In the genomic region with DNA sequence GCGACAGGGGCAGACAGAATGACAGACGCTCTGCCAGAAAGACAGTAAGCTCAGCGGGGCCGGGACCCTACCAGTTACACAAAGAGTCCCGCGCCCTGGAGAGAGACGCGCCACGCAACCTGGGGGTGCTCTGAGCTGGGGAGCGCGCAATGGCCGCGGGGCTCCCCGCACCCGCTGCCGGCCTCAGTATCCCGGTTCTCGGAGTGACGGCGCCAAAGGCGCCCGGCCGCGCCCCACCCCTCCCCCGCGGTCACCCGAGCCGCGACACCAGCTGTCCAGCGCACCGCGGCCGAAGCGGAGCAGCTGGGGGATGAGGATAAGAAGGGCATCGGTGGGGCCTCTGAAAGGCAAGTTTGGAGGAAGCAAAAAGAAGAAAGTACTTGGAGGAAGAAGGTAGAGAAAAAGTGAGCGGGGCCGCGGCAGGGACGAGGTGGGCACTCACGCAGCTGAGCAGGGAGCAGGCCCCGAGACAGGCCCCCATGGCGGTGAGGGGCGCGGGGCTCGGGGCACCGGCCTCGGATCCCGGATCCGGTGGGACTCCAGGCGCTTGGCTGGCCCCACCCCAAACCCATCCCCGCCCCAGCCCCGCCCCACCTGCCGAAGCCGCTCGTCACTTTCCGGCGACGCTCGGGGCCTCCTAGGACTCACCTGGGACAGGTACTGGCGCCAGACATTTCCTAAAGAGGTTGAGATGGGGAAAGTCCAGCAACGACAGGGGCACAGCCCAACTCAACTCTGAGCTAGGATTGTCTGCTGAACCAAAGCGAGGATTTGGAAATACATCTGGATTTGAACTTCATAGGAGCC, we compare ENCODE assay signal across 9 mouse cellular contexts. TPM values are rescaled to one million over a fixed set of nuclear protein-coding genes. Genes with fewer than 3 reads are reported as not detected.
DNase-seq lines count a peak whose midpoint lies in the region; ATAC-seq and TF ChIP-seq lines count a peak whose summit lies in the region.
"Had no signal": no experiment of that assay in that cellular context is flagged by ENCODE, and none has a peak within 500 bp of the region (broad histone marks: within the 10 kb centered on the region; RNA-seq: fewer than 3 reads in every experiment).

No protein-coding gene starts in this region.

- H3ac ChIP-seq in myocyte (ENCODE audit: control insufficient read depth, insufficient read length): peak overlapping the region; percentile 15

- peak overlapping the region; percentile 94 for H3K4me2 ChIP-seq in heart, embryonic 13.5 days
- H3K4me2 ChIP-seq in limb, embryonic 14.5 days (replicated peaks; ENCODE audit: low read depth, low read length, severe bottlenecking): peak overlapping the region; percentile 76
- H3K4me2 ChIP-seq in myocyte (ENCODE audit: low read depth): peak overlapping the region; percentile 88

- H3K4me1 ChIP-seq in heart, embryonic 13.5 days: peaks cover 23% of the 10 kb centered on the region
- H3K4me1 ChIP-seq in hindbrain, embryonic 10.5 days (replicated peaks): peaks cover 46% of the 10 kb centered on the region
- peaks cover 10% of the 10 kb centered on the region; the same call in 1 of the 2 replicates for H3K4me1 ChIP-seq in limb, embryonic 14.5 days (ENCODE audit: control insufficient read depth, insufficient read depth, low read length)

- H3K9ac ChIP-seq in heart, embryonic 13.5 days: peak overlapping the region; percentile 83
- H3K9ac ChIP-seq in limb, embryonic 14.5 days (ENCODE audit: low read depth, low read length, severe bottlenecking): peak overlapping the region; percentile 90

- WGBS in heart, embryonic 13.5 days: 1% methylated on average over 62 of the region's 62 CpGs
- 1% methylated on average over 62 of the region's 62 CpGs for WGBS in hindbrain, embryonic 10.5 days
- WGBS in limb, embryonic 14.5 days: under 1% methylated on average over 61 of the region's 62 CpGs

- peaks cover 4% of the 10 kb centered on the region for H3K79me2 ChIP-seq in myocyte (ENCODE audit: control insufficient read depth, insufficient read depth)

- H3K36me3 ChIP-seq in heart, embryonic 13.5 days: no peaks in the 10 kb centered on the region
- 0 out of 2 replicates have a peak, but pooled peaks cover 4% of the 10 kb centered on the region for H3K36me3 ChIP-seq in hindbrain, embryonic 10.5 days
- peaks cover 10% of the 10 kb centered on the region for H3K36me3 ChIP-seq in limb, embryonic 14.5 days (ENCODE audit: control insufficient read depth, insufficient read depth, low read length)
- no peaks in the 10 kb centered on the region for H3K36me3 ChIP-seq in myocyte (ENCODE audit: control insufficient read depth, insufficient read depth)

- H3K27ac ChIP-seq in heart, embryonic 13.5 days (replicated peaks): no peak overlapping the region
- H3K27ac ChIP-seq in hindbrain, embryonic 10.5 days: peak overlapping the region; percentile 96
- H3K27ac ChIP-seq in limb, embryonic 14.5 days (replicated peaks; ENCODE audit: low read depth, low read length): peak overlapping the region; percentile 91

- TF ChIP-seq POLR2A in limb, embryonic 14.5 days (IDR thresholded peaks at IDR 0.05; ENCODE audit: borderline replicate concordance, extremely low read depth, insufficient read depth, insufficient read length): peak; percentile 64; the same call in 1 of the 2 replicates
- TF ChIP-seq POLR2A in myocyte (IDR thresholded peaks at IDR 0.05; ENCODE audit: insufficient read length, low read depth): peak; percentile 60

- no peak for ATAC-seq in heart, embryonic 13.5 days (ENCODE audit: extremely low read depth, insufficient number of reproducible peaks, low FRiP score, low TSS enrichment)
- ATAC-seq in limb, embryonic 14.5 days (ENCODE audit: low FRiP score, low read depth): peak; percentile 62
- no peak for ATAC-seq in frontal cortex, adult (ENCODE audit: low TSS enrichment)

- H3K27me3 ChIP-seq in heart, embryonic 13.5 days (replicated peaks): peaks cover 93% of the 10 kb centered on the region
- peaks cover 66% of the 10 kb centered on the region for H3K27me3 ChIP-seq in hindbrain, embryonic 10.5 days (ENCODE audit: insufficient read depth, poor library complexity, severe bottlenecking)
- no peaks in the 10 kb centered on the region for H3K27me3 ChIP-seq in limb, embryonic 14.5 days (ENCODE audit: control insufficient read depth, insufficient read depth, low read length)
- no peaks in the 10 kb centered on the region for H3K27me3 ChIP-seq in myocyte (ENCODE audit: control insufficient read depth, insufficient read depth, insufficient read length)

- H3K4me3 ChIP-seq in heart, embryonic 13.5 days: peak overlapping the region; percentile 66
- peak overlapping the region; percentile 70 for H3K4me3 ChIP-seq in hindbrain, embryonic 10.5 days
- peak overlapping the region; percentile 86 for H3K4me3 ChIP-seq in limb, embryonic 14.5 days (replicated peaks; ENCODE audit: low read length)
- peak overlapping the region; percentile 91 for H3K4me3 ChIP-seq in myocyte

- no peak for DNase-seq in heart, postnatal 36 days
- peak; percentile 88 for DNase-seq in cerebellum, postnatal 14 days
- peak; percentile 72 for DNase-seq in hindbrain, embryonic 10.5 days (ENCODE audit: low spot score)
- peak; percentile 44 for DNase-seq in limb, embryonic 14.5 days (ENCODE audit: low spot score)
- DNase-seq in adipocyte (ENCODE audit: low spot score): no peak

- intact Hi-C loops in heart, postnatal 36 days (cut with DNase I): no loop called here

- no peaks in the 10 kb centered on the region for H3K9me3 ChIP-seq in heart, embryonic 13.5 days
- no peaks in the 10 kb centered on the region for H3K9me3 ChIP-seq in hindbrain, embryonic 10.5 days
- H3K9me3 ChIP-seq in limb, embryonic 14.5 days (ENCODE audit: control insufficient read depth, low read length): no peaks in the 10 kb centered on the region

TF ChIP-seq in myocyte, 11 proteins besides CTCF, POLR2A, EP300 and RAD21:
- TF ChIP-seq MYOD1 (IDR thresholded peaks at IDR 0.05; ENCODE audit: control insufficient read depth in 1 of 3, insufficient read length in 2 of 3, low read depth in 2 of 3) (peak in 2 of 3 experiments; percentile 90 to 98), MAX (IDR thresholded peaks at IDR 0.05; ENCODE audit: low read depth) (no peak), SRF (IDR thresholded peaks at IDR 0.05; ENCODE audit: control insufficient read depth, insufficient read length, low read depth) (no peak), TCF12 (IDR thresholded peaks at IDR 0.05; ENCODE audit: insufficient read depth, poor library complexity, severe bottlenecking) (peak; percentile 88), MYOG (IDR thresholded peaks at IDR 0.05; ENCODE audit: control insufficient read depth in 1 of 3, insufficient read depth in 1 of 3, insufficient read length in 2 of 3, low read depth in 2 of 3) (peak; percentile 90 to 99 (median 98)), E2F4 (IDR thresholded peaks at IDR 0.05; ENCODE audit: insufficient read depth) (no peak), POLR2AphosphoS2 (IDR thresholded peaks at IDR 0.05; ENCODE audit: insufficient read length, low read depth) (peak; percentile 50), TCF3 (IDR thresholded peaks at IDR 0.05; ENCODE audit: insufficient read length, low read depth) (peak; percentile 91)

RNA-seq across cellular contexts. Expression of a gene that starts 3.8 kb away (rescaled TPM):
- polyA plus RNA-seq in heart, embryonic 13.5 days (2015; fragmentation: Nextera tagmentation; extraction: Ambion mirVana): 10.9 and 11.3 TPM in 2 replicates
- total RNA-seq in heart, postnatal 36 days (2021): 1 to 10 TPM; 2.1 to 2.5 TPM
- polyA plus RNA-seq in hindbrain, embryonic 10.5 days (2016; fragmentation: Nextera tagmentation; extraction: Ambion mirVana): 53.1 and 65.7 TPM in 2 replicates
- polyA plus RNA-seq in limb, embryonic 14.5 days (2012; rRNA removed): 161 and 261 TPM in 2 replicates
- polyA plus RNA-seq in limb, embryonic 14.5 days (2014; fragmentation: Nextera tagmentation; extraction: Ambion mirVana): 150 and 186 TPM in 2 replicates
- 120 TPM for polyA plus RNA-seq in myocyte (2012; fragmentation: generic; extraction: Trizol)

RNA-seq across cellular contexts. Expression of a gene that starts 33.2 kb away (rescaled TPM):
- 961 and 1,090 TPM in 2 replicates for polyA plus RNA-seq in heart, embryonic 13.5 days (2015; fragmentation: Nextera tagmentation; extraction: Ambion mirVana)
- total RNA-seq in heart, postnatal 36 days (2021): 1,000 to 10,000 TPM; 6,013 to 6,518 TPM
- 12.3 and 33.1 TPM in 2 replicates for polyA plus RNA-seq in hindbrain, embryonic 10.5 days (2016; fragmentation: Nextera tagmentation; extraction: Ambion mirVana)
- polyA plus RNA-seq in limb, embryonic 14.5 days (2012; rRNA removed): 34.7 and 41.6 TPM in 2 replicates
- polyA plus RNA-seq in limb, embryonic 14.5 days (2014; fragmentation: Nextera tagmentation; extraction: Ambion mirVana): 34.0 and 47.3 TPM in 2 replicates
- polyA plus RNA-seq in myocyte (2012; fragmentation: generic; extraction: Trizol): 71.9 TPM

RNA-seq across cellular contexts. Expression of a gene that starts 33.3 kb away (rescaled TPM):
- polyA plus RNA-seq in heart, embryonic 13.5 days (2015; fragmentation: Nextera tagmentation; extraction: Ambion mirVana): 0.75 and 1.2 TPM in 2 replicates
- total RNA-seq in heart, postnatal 36 days (2021): under 1 TPM; 0.57 to 0.89 TPM
- not detected in 2 replicates for polyA plus RNA-seq in hindbrain, embryonic 10.5 days (2016; fragmentation: Nextera tagmentation; extraction: Ambion mirVana)
- 0.30 TPM in 1 of 2 replicates, not detected in the other for polyA plus RNA-seq in limb, embryonic 14.5 days (2012; rRNA removed)
- not detected in 2 replicates for polyA plus RNA-seq in limb, embryonic 14.5 days (2014; fragmentation: Nextera tagmentation; extraction: Ambion mirVana)
- 0.24 TPM for polyA plus RNA-seq in myocyte (2012; fragmentation: generic; extraction: Trizol)

RNA-seq across cellular contexts. Expression of a gene that starts 53.0 kb away (rescaled TPM):
- polyA plus RNA-seq in heart, embryonic 13.5 days (2015; fragmentation: Nextera tagmentation; extraction: Ambion mirVana): not detected in 2 replicates
- not detected for total RNA-seq in heart, postnatal 36 days (2021)
- polyA plus RNA-seq in hindbrain, embryonic 10.5 days (2016; fragmentation: Nextera tagmentation; extraction: Ambion mirVana): 0.84 TPM in 1 of 2 replicates, not detected in the other
- 0.03 and 0.04 TPM in 2 replicates for polyA plus RNA-seq in limb, embryonic 14.5 days (2012; rRNA removed)
- not detected in 2 replicates for polyA plus RNA-seq in limb, embryonic 14.5 days (2014; fragmentation: Nextera tagmentation; extraction: Ambion mirVana)
- not detected for polyA plus RNA-seq in myocyte (2012; fragmentation: generic; extraction: Trizol)
- polyA plus RNA-seq: large intestine, adult 2 months had no signal

Comparison
In these comparisons a context has a peak if more than half of its experiments do, and no peak if none do; other contexts are left out.
1. DNase-seq: peak in cerebellum, postnatal 14 days (2 of 2), hindbrain, embryonic 10.5 days (single experiment) and limb, embryonic 14.5 days (single experiment); none in heart, postnatal 36 days (0 of 2) and adipocyte (single experiment).
2. RNA of a gene that starts 33.2 kb away (polyA plus RNA-seq): 961 to 1,090 TPM in heart, embryonic 13.5 days; 71.9 TPM in myocyte (single experiment), 34.0 to 47.3 TPM in limb, embryonic 14.5 days and 12.3 to 33.1 TPM in hindbrain, embryonic 10.5 days; every median in the first group is over 10 times any median in the second.
3. Peak in every context shown above with its lines, with median percentiles within 50 percentile points of each other: H3K4me2 ChIP-seq and H3K4me3 ChIP-seq.